Mouse (Mus musculus) regulatory T cell (primary cell): Measurements from ENCODE around the gene Mamstr.
"Not testable (repeated sequence)": the region's sequence is repeated elsewhere in the genome, so short reads cannot be mapped to it uniquely, and the experiment has no call there.

Experiments used
- in situ Hi-C: fragments of 300-600 bp; cut with MboI, MseI; formaldehyde crosslinking; loops from one replicate; pipeline ENCODE4 v1.15.1; 2025; ENCODE audit warnings: high pct_unique_total_duplicates

Gene Mamstr

GRCm38 (mm10) chr7:45650484-45650883 lies 10.7 kb downstream of the Mamstr start:
- in situ Hi-C loops, result not testable (repeated sequence)

- in situ Hi-C loops, result no loop called here
Measured at GRCm38 (mm10) chr7:45654424-45655047, 14.8 kb downstream of the Mamstr start.

DNA sequence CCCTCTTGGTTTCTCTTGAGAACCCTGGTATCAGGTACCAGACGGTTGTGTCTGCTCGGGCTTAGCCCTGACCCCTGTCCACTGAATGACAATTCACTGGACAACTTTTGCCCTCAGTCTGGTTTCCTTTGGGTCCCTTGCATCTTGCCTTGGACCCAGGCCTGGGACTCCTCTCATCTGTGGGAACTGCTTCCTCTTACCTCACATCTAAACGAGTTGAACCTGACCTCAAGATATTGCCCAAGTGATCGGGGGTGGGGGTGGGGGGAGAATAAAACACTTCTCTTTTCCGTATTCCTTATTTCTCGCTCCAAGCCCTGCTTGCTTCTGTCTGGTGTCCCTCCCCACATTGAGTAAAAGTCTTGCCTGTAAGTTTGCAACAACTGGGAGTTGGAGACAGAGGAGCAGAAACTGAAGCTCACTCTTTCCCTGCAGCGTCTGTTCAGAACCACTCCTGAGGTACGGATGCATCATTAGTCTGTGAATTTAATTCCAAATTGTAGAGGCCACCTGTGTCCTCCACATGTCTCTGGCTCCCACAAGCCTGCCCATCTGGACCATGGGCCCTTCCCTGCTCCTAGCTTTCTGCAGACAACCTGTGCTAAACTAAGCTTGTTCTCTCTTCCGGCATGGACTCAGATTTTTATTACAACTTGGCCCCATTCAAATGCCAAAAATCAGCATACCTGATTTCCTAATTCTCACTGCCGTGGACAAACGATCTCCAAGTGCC lies 21.1 kb downstream of the Mamstr start:
- in situ Hi-C loops, result no loop called here

DNA sequence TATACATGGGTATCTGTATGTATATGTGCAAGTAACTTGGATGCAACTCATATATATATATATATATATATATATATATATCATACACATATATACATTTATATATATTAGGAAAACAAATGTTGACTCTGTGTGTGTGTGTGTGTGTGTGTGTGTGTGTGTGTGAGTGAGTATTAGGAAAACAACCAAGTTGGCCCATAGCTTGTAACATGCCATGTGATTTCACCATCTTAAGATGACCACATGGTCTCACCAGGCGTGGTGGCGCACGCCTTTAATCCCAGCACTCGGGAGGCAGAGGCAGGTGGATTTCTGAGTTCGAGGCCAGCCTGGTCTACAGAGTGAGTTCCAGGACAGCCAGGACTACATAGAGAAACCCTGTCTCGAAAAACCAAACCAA lies 21.9 kb downstream of the Mamstr start:
- in situ Hi-C loops, result not testable (repeated sequence)

DNA sequence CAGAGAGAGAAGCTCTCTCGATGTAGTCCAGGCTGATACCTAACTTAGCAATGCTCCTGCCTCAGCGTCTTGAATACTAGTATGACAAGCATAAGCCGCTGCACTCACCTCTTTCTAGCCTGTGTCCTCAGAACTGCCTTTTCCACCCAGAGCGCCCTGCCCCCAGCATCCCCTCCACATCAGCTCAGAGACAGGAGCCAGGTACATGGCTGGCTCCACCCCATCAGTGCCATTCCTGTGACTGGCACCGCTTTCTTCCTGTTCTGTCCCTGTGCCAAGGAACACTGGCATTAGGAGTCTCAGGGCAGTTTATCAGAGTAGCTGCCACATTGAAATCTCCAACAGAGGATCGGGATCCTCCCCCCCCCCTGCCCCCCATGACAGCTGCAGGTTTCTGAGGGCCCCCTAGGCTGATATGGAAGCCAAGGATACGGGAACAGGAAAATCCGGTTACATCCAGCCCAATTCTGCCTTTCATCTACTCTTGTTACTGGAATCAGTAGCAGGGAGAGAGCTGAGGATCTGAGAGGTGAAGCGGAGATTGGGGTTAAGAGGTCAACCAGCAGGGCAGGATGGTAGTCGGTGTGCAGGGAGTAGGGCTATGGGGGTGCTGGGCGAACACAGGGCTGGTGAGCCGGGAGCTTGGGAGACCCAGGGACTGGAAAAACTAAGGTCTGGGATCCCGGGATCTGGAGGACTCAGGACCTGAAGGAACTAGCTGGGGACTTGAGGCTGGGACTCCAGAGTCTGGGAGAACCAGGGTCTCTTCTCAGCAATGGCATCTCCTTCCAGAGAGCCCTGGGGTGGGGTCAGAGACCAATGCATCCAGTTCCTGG lies 25.7 kb downstream of the Mamstr start:
- in situ Hi-C loops, result no loop called here

- in situ Hi-C loops, result no loop called here
Measured at GRCm38 (mm10) chr7:45666161-45666560, 26.4 kb downstream of the Mamstr start, which contains the start of gene Fut2. Fut2 (minus strand) TSS chr7:45666394.

GRCm38 (mm10) chr7:45667761-45668160 lies 28.0 kb downstream of the Mamstr start:
- in situ Hi-C loops, result no loop called here

DNA sequence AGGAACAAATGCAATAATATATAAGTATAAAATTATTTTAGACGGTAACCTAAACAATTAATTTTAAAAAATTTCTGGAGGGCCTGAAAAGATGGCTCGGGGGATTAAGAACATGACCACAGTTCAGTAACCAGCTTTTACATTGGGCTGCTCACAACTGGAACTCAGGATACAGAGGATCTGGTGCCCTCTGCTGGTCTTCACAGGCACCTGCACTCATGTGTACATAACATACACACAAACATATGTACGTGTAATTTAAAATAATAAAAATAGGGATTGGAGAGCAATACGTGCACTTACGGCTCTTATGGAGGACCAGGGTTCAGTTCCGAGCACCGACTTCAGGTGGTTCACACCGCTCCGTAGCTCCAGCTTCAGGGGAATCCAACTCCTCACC lies 29.1 kb downstream of the Mamstr start:
- in situ Hi-C loops, result no loop called here

DNA sequence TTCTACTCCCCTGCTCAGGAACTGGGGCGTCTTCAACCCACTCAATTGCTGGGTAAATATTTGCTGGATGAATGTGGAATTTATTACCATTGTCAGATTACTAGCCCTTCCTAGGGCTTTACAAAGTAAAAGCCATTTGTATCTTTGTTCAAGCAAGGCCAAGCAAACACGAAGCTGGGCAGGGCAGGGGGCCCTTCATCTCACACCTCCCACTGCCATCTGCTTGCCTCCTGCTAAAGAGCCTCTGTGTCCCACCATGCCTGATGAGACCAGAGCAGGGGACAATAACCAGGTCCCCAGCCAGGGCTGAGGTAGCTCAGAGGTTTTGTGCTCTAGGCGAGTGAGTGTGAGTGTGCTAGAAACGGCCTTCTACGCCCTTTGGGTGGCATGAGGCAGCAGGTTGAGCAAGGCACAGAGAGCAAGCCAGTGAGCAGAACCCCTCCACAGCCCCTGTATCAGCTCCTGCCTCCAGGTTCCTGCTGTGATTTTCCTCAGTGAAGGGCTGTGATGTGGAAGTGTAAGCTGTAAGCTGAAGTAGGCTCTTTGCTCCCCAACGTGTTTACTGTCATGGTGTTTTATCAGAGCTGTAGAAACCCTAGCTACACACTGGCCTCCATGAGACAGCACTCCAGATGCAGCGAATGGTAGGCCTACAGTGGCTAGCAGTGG lies 38.0 kb downstream of the Mamstr start:
- in situ Hi-C loops, result no loop called here

DNA sequence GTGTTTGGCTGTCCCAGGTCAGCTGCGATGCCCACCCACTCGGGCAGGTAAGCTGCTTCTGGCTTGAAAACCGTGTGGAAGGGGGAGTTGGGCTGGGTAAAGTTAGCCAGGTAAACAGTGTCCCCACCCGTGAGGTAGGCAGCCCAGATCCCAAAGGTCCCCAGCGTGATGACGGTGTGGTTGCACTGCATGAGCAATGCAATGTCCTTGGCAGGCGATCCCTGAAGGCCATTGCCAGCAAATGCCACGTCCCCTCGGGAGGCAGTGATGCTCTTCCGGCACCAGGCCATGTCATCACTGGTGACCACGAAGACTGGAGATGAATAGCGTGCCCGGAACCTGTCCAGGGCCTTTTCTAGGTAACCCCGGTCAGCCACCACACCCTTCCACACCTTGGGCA lies 38.7 kb downstream of the Mamstr start:
- in situ Hi-C loops, result no loop called here

GRCm38 (mm10) chr7:45679966-45680621 lies 40.3 kb downstream of the Mamstr start:
- in situ Hi-C loops, result no loop called here

DNA sequence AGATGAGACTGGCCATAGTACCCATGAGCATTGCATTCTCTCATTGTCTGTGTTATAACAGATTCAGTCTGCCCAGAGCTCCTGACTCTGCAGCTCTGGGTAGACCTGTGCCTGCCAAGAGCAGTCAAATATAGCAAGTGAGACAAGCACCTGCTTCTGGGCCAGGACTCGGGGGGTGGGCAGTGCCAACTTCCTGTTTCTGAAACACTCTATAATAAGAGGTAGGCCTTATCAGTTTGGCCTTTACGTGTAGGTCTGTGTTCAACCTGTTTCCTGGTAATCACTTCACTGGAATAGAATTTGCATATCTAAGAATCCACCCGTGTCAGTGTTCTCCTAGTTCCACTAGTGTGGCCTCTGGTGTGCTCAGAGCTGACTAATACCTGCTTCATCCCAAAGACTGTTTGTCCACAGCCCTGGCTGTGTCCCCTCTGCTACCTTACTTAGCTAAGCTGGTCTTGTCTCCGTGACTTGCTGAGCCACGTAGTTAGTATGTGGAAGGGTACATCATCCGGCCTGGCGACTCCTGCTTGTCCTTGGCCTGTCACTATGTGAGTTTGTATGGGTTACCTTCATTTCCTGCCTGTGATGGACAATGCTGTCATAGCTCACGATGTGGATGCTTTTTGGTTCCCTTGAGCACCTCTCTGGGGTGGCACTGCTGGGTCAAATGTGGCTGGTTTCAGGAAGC lies 41.4 kb downstream of the Mamstr start:
- in situ Hi-C loops, result no loop called here

- in situ Hi-C loops, result no loop called here
Measured at GRCm38 (mm10) chr7:45682144-45683126, 42.7 kb downstream of the Mamstr start.

GRCm38 (mm10) chr7:45683396-45684050 lies 43.7 kb downstream of the Mamstr start, which contains the start of gene Ntn5:
Ntn5 (plus strand) TSS chr7:45684022.
- in situ Hi-C loops, result no loop called here

- in situ Hi-C loops, result no loop called here
Measured at GRCm38 (mm10) chr7:45685811-45686210, 46.0 kb downstream of the Mamstr start.

DNA sequence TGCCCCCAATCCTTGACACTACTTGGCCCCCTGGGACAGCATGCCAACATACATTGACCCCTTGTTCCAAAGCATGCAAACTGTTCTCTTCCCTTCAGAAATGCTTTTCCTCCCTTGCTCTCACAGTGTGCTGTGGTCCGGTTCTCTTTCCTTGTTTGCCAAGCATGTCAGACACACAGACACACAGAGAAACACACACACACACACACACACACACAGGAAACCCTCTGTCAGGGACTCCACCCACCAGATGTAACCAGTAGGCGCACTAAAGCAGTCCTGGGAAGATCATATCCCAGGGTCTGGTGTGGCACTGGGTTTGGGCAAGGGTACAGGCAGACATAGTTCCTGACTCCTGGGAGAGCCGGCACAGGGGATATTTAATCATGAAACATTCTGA lies 47.1 kb downstream of the Mamstr start:
- in situ Hi-C loops, result no loop called here

GRCm38 (mm10) chr7:45689099-45689498 lies 49.3 kb downstream of the Mamstr start:
- in situ Hi-C loops, result no loop called here

GRCm38 (mm10) chr7:45689800-45690199 lies 50.0 kb downstream of the Mamstr start:
- in situ Hi-C loops, result no loop called here

DNA sequence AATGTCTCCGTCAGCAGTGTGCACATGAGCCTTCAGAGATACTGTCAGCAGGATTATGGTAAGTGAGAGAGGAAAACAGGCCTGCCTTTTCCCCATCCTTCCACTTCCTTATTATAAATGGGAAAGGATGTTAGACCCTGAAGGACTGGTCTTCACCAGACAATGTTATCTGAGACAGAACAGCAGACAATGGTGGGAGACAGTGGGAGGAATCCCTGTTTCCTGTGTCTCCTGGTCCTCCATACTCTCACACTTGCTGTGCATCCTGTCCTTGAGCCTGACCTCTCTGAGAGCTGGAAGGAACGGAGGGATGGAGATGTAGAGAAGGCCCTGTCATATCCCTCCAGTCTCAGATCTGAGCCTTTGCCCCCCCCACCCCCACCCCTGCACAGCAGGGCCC lies 52.6 kb downstream of the Mamstr start:
- in situ Hi-C loops, result no loop called here
